Mouse (Mus musculus): Measurements from ENCODE around the gene Dgkg.

The Dgkg gene

GRCm38 (mm10) chr16:22656533-22657444 lies at the start of gene Dgkg:
TSS of gene Dgkg (minus strand) at chr16:22657221.
- DNase-seq (ENCODE audit: extremely low read depth, low read depth, low spot score): no peak

DNA sequence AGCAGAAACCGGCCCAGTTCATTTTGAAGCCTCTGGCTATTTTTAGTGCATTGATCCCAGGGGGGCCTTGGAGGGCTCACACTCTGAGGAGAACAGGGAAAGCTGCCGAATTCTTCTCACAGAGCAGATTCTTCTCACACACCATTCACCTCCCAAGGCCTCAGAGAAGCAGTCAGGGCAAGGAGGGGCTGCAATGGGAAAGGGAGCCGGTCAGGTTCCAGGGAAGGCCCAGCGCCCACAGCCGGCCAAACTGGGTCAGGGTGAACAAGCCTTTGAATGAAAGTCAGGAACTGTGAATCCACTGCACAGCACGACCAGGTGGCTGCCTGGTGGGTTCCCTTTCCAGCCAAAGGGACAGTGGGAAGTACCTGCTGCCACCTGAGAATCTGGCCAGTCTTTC lies 47.9 kb upstream of the Dgkg start:
- no peak for DNase-seq (ENCODE audit: extremely low read depth, low read depth, low spot score)

DNA sequence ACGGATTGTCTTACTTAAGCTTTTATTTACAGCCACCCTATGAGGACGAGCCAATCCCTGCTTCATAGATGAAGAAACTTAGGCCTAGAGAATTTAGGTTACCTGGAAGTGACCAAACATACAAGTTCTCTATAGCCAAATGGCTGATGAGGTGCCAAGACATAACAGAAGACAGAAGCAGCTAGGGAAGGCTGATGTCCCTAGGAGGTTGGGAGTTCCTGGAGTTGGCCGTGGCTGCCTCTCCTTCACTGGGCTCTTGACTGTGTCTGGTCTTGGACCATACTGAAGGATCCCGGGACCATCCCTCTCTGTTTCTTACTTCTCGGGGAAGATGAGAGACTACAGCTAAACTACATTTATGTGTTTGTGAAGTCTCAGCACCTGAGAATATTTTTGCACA lies 47.1 kb upstream of the Dgkg start:
- DNase-seq (ENCODE audit: extremely low read depth, low read depth, low spot score): no peak

- DNase-seq (ENCODE audit: extremely low read depth, low read depth, low spot score): no peak
Observed at GRCm38 (mm10) chr16:22698846-22699760, 42.1 kb upstream of the Dgkg start.

GRCm38 (mm10) chr16:22698101-22698500 lies 41.1 kb upstream of the Dgkg start:
- no peak for DNase-seq (ENCODE audit: extremely low read depth, low read depth, low spot score)

GRCm38 (mm10) chr16:22689622-22690021 lies 32.6 kb upstream of the Dgkg start:
- DNase-seq (ENCODE audit: extremely low read depth, low read depth, low spot score): no peak

GRCm38 (mm10) chr16:22687711-22688230 lies 30.8 kb upstream of the Dgkg start:
- DNase-seq (ENCODE audit: extremely low read depth, low read depth, low spot score): no peak

DNA sequence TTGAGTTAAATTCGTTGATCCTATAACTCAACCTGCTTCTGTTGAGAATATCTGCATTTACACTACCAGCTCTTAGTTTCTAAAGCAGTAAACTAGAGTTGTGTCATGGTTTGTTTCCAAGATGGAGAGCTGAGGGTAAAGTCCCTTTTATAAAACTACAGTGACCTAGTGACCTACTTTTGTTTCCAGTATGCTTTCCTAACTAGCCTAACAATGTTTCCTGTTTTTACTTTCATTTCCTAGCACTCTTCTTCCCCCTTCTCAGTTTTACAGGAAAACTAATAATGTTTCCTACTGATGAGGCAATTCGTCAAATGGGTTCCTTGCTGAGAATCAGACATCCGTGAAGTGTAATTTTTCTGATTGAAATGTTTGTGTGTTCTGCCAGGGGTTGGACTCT lies 26.6 kb upstream of the Dgkg start:
- no peak for DNase-seq (ENCODE audit: extremely low read depth, low read depth, low spot score)

DNA sequence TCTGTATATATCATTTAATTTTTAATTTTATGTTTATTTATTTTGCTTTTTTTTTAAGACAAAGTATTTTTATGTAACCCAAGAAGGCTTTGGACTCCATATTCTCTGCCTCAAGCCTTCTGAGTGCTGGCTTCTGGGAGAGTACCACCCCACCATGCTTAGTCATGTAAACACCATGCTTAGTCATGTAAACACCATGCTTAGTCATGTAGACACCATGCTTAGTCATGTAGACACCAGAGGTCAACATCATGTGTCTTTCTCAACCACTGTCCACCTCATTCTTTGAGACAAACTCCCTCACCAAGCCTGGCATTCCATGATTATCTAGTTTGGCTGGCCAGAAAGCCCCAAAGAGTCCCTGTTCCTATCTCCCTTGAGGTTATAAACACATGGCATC lies 25.7 kb upstream of the Dgkg start:
- no peak for DNase-seq (ENCODE audit: extremely low read depth, low read depth, low spot score)

DNA sequence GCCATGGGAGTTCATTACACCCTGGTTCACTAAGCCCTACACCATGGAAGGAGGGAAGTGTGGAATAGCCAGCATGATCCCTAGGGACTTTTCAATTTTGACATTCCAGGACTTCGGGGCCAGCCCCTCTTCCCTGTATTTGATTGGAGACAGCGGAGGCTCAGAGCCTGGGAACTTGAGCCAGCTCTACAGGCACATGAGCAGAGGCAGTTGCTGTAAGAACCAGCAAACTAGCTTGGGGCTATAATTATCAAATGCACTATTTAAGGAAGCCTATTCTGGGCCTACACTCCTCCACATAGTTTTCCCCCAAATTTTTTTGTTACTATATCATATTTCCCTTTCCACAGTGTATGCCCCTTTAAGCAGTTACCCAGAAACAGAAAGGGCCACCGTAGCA lies 22.6 kb upstream of the Dgkg start:
- no peak for DNase-seq (ENCODE audit: extremely low read depth, low read depth, low spot score)

DNA sequence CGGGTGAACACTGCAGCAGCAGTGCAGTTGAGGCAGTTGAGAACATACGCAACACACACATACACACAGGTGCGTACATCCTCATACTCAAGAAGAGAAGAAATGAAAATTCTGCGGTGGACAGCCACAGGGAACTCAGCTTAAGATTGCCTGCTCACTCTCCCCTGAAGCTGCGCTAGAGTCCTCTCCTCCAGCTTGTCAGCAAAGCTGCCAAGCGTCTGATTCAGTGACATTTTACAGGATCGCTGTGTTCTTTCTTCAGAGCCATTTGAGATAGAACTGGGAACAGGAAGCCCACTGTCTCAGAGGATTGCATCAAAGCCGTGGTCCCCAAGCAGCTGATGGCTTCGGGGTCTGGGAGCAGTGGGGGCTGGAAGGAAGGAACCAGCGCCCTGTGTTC lies 17.6 kb upstream of the Dgkg start:
- no peak for DNase-seq (ENCODE audit: extremely low read depth, low read depth, low spot score)

- no peak for DNase-seq (ENCODE audit: extremely low read depth, low read depth, low spot score)
Observed at GRCm38 (mm10) chr16:22674164-22674563, 17.1 kb upstream of the Dgkg start.

DNA sequence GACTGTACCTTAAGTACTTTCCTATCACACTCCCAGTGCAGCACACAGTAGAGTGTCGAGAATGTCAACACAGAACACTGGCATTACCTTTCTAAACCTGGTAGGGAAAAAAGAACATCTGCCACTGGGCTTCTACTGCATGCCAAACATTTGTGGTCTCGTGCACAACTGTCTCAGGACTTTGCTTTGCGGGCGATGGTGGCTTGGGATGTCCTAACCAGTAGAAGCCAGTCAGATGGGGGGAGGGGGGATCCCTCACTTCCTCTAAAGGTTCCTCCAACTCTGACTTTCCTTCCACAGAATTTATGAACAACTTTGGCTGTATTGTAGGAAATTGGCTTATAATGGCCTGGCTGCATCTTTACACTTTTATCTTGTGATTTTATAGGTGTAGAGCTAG lies 7.0 kb upstream of the Dgkg start:
- no peak for DNase-seq (ENCODE audit: extremely low read depth, low read depth, low spot score)

DNA sequence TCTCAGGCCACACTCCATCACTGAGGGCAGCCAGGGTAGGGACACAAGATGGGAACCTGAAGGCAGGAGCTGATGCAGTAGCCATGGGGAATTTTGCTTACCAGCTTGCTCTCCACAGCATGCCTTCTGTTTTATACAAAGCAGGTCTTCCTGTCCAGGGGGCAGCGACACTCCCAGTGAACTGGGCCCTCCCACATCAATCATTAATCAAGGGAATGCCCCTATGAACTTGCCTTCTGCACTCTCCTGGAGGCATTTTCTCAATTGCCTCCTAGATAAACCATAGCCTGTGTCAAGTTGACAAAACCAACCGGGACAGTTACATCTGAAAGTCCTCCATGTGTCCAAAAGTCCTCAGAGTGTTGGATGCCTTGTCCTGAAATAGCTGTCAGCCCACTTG lies 6.1 kb upstream of the Dgkg start:
- no peak for DNase-seq (ENCODE audit: extremely low read depth, low read depth, low spot score)

- DNase-seq (ENCODE audit: extremely low read depth, low read depth, low spot score): no peak
Observed at GRCm38 (mm10) chr16:22661076-22661475, 4.1 kb upstream of the Dgkg start.

DNA sequence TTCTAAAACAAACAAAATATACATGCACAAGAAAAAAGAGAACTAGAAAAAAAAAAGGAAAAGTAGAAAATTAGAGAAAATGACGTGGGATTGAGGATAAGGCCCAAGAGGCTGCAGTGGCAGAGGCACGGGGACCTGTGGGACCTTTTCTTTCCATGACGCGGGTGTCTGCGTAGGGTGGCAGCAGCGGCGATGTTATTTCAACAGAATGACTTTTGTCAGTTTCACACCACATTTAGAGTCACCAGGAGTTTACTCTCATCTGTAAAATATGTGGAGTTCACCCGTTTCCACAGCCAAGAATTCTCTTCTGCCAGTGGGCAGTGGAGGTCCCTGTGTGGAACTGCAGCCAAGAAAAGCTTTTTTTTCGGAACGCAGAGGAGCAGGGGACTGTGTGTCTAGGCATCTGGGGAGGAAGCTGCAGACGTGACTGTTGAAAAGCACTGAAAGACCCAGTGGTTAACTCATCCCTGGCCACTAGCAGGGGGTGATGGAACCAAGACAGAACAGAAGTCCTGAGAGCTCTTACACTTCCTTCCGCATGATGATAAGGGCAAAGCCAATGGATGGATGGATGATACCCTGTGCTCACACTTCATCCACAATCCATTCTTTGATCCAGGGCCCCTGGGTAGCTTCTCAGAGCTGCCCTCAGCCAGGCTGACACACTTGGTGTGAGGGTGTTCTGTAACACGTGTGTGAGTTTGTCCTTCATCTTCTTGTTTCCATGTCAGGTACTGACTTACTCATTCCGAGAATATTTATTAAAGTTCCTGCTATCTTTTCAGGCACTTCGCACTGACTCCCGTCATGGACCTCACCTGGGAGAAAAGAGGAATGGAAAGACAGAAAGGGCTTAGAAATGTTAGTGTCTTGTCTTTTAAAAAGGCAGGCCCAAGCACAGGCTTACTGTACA lies 1.1 kb upstream of the Dgkg start:
- DNase-seq (ENCODE audit: extremely low read depth, low read depth, low spot score): no peak

GRCm38 (mm10) chr16:22655812-22656211 lies 1.2 kb downstream of the Dgkg start:
- no peak for DNase-seq (ENCODE audit: extremely low read depth, low read depth, low spot score)

- DNase-seq (ENCODE audit: extremely low read depth, low read depth, low spot score): no peak
Observed at GRCm38 (mm10) chr16:22655223-22655622, 1.8 kb downstream of the Dgkg start.

- DNase-seq (ENCODE audit: extremely low read depth, low read depth, low spot score): no peak
Observed at GRCm38 (mm10) chr16:22654477-22654835, 2.6 kb downstream of the Dgkg start.

GRCm38 (mm10) chr16:22653817-22654476 lies 3.1 kb downstream of the Dgkg start:
- no peak for DNase-seq (ENCODE audit: extremely low read depth, low read depth, low spot score)
